Mouse (Mus musculus): ENCODE data around the gene Kcnip4.

Gene Kcnip4

DNA sequence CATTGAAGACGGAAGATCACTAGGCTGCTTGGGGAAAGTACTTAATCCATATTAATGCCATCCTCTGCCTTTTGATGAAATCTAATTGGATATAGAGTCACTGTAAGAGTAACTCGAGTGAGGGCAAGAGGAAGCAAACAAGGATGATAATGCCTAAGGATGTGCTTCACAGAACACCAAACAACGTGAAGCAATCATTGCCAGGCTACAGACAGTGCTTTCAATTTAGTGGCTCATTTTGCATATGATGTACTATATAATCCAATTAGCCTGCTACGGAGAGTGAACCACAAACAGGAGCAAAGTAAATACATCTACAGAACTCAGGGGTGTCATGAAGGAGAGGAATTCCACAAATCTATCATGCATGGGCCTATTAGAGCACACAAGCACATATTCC, 280.3 kb downstream of the Kcnip4 start:
- DNase-seq (ENCODE audit: low read depth), result no peak

DNA sequence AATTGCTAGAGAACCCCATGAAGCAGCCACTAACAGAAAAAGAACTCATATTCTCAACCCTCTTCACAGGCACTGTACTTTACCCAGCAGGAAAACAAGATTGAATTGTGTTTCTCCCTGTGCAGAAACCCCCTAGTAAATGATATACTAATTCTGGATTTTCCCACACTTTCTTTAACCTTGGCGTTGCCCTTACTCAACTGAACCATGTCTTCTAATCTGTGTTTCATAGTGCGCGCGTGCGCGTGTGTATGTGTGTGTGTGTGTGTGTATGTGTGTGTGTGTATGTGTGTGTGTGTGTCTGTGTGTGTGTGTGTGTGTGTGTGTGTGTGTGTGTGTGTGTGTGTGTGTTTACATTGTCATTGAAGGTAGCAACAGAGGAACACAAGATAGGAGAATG, 283.0 kb downstream of the Kcnip4 start:
- DNase-seq (ENCODE audit: low read depth), result no peak

DNA sequence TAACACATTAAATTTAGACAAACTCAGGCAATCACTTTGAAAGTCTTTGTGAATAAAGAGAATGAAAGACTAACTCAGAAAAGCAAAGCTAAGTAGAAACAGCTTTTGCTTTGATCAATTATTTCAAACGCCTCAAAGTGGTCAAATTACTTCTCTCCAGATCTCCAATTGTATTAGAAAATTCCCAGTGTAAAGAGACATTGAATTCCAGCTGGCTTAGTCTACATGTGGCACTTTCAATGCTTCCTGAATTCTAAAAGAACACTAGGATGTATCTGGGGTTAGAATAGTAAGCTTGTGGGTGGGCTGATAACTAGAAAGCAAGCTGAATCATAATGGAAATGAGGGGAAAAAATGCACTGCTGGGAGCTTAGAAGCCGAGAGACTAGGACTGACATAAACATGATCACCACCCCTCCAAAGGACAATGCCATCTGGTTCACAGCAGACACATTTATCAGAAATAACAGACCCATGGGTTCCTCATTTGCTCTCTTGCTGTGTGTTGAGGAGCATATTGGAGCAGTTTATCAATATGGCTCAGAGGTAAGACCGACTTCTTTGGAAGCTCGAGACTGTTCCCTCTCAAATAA, 323.4 kb downstream of the Kcnip4 start:
- DNase-seq (ENCODE audit: low read depth), result no peak

- no peak for DNase-seq (ENCODE audit: low read depth)
Observed at GRCm38 (mm10) chr5:49188236-49188635, 336.5 kb downstream of the Kcnip4 start.

- DNase-seq (ENCODE audit: low read depth), result no peak
Observed at GRCm38 (mm10) chr5:49150116-49150811, 374.4 kb downstream of the Kcnip4 start.

- DNase-seq (ENCODE audit: low read depth), result no peak
Observed at GRCm38 (mm10) chr5:49149684-49150083, 375.0 kb downstream of the Kcnip4 start.

DNA sequence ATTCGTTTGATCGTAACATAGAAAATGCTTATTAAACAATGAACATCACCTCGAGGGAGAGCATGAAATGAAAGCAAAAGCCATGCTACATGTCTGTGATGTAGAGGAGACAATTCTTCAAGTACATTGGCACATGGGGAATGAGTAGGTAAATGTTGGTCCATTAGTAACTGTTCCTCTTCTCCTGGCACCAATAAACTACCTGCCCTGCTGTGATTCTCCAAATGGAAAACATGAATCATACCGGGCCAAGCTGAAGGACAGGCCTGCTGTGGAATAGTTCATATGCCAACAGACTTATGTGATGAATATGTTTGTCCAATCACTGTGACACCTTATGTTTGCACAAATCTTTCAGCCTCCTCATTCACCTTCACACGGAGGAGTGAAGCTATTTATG, 429.3 kb downstream of the Kcnip4 start:
- DNase-seq (ENCODE audit: low read depth), result no peak

GRCm38 (mm10) chr5:49094945-49095344, 429.8 kb downstream of the Kcnip4 start:
- DNase-seq (ENCODE audit: low read depth), result no peak

- DNase-seq (ENCODE audit: low read depth), result no peak
Observed at GRCm38 (mm10) chr5:49094306-49094705, 430.4 kb downstream of the Kcnip4 start.

DNA sequence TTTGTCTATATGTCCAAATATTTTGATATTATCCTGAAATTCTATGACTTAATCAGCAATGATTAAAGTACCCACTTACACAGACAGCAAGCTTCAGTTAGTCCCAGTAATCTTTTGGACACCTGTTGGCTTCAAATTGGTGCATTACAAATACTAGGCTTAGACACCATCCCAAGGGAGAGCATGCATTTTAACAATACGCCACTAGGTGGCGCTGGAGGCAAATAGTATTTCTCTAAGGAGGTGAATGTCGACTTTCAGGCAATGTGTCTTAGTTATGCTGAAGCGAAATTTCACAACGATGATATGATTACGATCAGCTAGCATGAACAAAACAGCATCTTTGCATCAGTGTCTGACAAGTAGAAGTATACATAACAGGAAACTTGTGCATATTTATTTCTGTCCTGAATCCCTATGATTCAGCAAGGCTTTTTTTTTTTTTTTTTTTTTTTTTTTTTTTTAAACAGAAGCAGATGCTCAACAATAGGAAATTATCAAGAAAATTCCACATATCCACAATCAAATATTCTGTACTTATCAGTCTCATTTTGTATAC, 434.5 kb downstream of the Kcnip4 start:
- DNase-seq (ENCODE audit: low read depth), result peak; percentile 71

GRCm38 (mm10) chr5:49065646-49066045, 459.1 kb downstream of the Kcnip4 start:
- peak; percentile 1 for DNase-seq (ENCODE audit: low read depth)

DNA sequence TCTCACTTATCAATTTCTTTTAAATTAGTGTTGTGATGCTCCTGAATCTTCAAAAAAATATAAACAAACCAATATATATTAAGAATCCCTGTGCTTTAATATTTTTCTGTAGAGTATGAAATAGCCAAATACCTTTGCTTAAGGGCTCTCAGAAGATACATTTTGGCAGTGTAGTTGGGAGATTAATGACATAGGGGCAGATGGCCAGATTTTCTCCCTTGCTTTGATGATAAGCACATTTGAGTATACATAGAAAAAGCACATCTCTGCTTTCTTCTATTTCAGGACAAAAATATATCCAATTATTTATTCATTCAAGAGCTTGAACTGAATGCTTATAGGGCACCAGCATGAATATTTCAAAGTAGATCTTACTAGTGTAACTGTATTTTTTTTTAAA, 465.8 kb downstream of the Kcnip4 start:
- DNase-seq (ENCODE audit: low read depth), result no peak

GRCm38 (mm10) chr5:49057636-49058340, 466.9 kb downstream of the Kcnip4 start:
- no peak for DNase-seq (ENCODE audit: low read depth)

GRCm38 (mm10) chr5:49047960-49048359, 476.7 kb downstream of the Kcnip4 start:
- DNase-seq (ENCODE audit: low read depth), result no peak

GRCm38 (mm10) chr5:49041259-49041845, 483.4 kb downstream of the Kcnip4 start:
- DNase-seq (ENCODE audit: low read depth), result no peak

- no peak for DNase-seq (ENCODE audit: low read depth)
Observed at GRCm38 (mm10) chr5:48997359-48997758, 527.3 kb downstream of the Kcnip4 start.

GRCm38 (mm10) chr5:48989145-48989659, 535.5 kb downstream of the Kcnip4 start:
- no peak for DNase-seq (ENCODE audit: low read depth)

DNA sequence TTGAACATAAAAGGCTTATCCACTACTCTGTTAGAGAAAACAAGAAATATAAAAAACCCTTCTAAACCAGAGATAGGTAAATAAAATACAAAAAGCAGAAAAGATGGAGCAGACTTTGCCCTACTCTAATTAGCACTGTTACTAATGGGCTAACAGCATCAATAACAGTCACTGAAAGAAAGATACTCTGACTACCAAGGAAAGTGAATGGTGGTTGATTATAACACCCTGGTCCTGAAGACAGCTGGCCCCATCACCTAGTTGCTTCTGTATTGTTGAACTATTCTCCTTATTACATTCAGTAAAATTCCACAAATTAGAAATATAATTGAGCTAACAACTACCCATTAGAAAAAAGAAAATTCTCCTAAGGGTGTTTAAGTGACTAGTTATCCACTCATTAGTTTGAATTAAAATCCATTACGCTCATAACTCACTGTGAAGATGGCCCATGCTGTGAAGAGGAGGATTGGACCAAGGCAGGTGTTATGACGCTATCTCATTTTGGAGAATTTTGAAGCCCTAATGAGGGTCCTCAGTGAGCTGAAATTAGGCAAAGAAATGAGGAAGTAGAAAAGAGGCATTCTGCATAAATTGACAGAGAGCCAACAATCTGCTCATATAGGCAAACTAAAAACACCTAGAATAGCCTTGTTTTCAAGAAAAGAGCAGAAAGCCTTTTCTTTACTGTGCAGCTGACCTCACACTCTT, 582.2 kb downstream of the Kcnip4 start:
- DNase-seq (ENCODE audit: low read depth), result no peak

DNA sequence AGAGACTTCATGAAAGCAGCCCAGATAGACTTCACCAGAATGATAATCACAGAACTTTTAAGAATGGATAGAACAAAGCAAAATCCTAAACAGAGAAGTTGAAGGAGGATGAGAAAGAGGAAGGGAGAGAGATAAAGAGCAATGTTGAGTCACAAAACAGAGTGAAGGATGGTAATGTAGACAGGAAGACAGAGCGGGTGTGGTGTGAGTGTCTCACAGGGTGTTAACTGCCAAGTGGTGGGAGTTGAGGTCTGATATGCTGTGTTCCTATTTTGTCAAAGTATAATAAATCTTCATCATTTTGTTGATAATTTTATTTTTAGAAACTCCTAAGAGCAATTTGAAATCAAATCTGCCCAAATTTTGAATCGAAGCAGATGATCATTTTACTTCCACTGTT, 592.8 kb downstream of the Kcnip4 start:
- DNase-seq (ENCODE audit: low read depth), result no peak

DNA sequence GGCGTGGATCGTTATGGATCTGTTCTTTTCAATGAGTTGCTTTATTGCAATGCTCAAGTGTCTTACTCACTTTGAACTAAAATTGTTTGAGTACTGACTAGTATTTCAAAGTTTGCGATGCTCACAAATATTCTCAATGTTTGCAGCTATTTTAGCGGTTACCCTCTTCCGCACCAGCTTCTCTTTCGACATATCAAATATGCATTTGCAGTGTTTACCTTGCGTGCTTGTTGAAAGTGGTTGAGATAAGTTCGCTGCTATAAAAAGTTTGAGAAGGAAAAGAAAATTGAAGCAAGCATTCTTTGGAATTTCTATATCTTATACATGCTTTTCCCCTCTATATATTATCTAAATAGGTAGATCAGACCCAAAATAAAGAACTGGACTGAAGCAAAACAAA, 634.5 kb downstream of the Kcnip4 start:
- DNase-seq (ENCODE audit: low read depth), result no peak

DNA sequence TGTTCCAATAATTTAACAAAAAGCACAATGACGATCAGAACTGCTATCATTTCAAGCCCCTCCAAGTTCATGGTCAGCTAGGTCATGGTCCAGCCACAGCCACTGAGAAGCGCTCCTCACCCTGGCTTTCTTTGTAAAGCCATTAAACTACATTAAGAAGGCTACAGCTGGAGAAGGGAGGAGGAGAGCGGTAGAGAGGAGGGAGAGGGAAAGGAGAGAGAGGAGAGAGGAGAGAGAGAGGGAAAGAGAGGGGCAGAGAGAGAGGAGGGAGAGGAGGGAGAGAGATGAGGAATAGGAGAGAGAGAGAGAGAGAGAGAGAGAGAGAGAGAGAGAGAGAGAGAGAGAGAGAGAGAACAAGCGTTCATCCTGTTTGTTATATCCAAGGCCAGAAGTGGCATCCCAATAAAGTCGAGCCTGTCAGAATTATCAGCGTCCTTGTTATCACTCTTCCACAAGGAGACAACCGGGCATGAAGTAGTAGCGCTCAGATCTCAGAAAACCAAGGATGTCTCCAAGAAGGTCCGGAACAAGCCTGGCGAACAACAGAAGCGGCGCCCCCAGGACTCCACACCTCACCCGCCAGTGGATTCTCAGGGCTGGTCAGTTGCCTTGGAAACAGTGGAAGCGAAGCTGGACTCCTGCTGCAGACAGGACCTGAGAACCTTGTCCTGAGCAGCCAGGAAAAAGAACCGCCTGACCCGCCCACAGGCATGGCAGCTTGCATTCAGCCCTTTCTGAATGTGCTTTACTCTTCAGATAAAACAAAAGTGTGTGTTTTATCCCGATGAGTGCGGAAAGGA, 635.1 kb downstream of the Kcnip4 start:
- DNase-seq (ENCODE audit: low read depth), result no peak

All from 416B (cell line).